Mouse (Mus musculus) embryonic facial prominence, embryonic 10.5 days (tissue): ENCODE results near the gene Rassf6. TPM values are rescaled to one million over a fixed set of nuclear protein-coding genes. Genes with fewer than 3 reads are reported as not detected.

Source experiments
- DNase-seq: peaks from one replicate; pipeline ENCODE4 v3.0.0-alpha.2; 2017; ENCODE audit warnings: low spot score
- H3K27ac ChIP-seq: fragments of 300-500 bp; sonication (generic); replicated peaks from 2 replicates; pipeline ENCODE4 v1.5.1; 2016; ENCODE audit warnings: mild to moderate bottlenecking
- H3K27me3 ChIP-seq: fragments of 300-500 bp; sonication (generic); replicated peaks from 2 replicates; pipeline ENCODE4 v1.6.1; 2016; ENCODE audit warnings: low read depth, mild to moderate bottlenecking; ENCODE audit not compliant: poor library complexity, severe bottlenecking
- H3K36me3 ChIP-seq: fragments of 300-500 bp; sonication (generic); replicated peaks from 2 replicates; pipeline ENCODE4 v1.6.1; 2016; ENCODE audit warnings: mild to moderate bottlenecking, moderate library complexity
- H3K4me1 ChIP-seq: fragments of 300-500 bp; sonication (generic); 2 replicates; pipeline ENCODE4 v1.6.1; 2016
- H3K4me3 ChIP-seq: fragments of 300-500 bp; sonication (generic); 2 replicates; pipeline ENCODE4 v1.5.1; 2016; ENCODE audit warnings: mild to moderate bottlenecking, moderate library complexity
- H3K9me3 ChIP-seq: fragments of 300-500 bp; sonication (generic); 2 replicates; pipeline ENCODE4 v1.6.1; 2016; ENCODE audit warnings: mild to moderate bottlenecking
- WGBS: fragments of 180-500 bp; shearing (Covaris S2); methylation state at CpG from one replicate; pipeline ENCODE4 v1.1.7; 2016; 5-methylcytosine and 5-hydroxymethylcytosine counted together
- polyA plus RNA-seq: library from polyadenylated mRNA; unstranded; fragments of >200 nt; fragmentation: Nextera tagmentation; extraction: Ambion mirVana; gene quantifications from 2 replicates; pipeline ENCODE4 v1.2.1, GENCODE M21; 2016

The Rassf6 gene
- polyA plus RNA-seq, 1 experiment from 2014 or later, result 0.30 TPM

DNA sequence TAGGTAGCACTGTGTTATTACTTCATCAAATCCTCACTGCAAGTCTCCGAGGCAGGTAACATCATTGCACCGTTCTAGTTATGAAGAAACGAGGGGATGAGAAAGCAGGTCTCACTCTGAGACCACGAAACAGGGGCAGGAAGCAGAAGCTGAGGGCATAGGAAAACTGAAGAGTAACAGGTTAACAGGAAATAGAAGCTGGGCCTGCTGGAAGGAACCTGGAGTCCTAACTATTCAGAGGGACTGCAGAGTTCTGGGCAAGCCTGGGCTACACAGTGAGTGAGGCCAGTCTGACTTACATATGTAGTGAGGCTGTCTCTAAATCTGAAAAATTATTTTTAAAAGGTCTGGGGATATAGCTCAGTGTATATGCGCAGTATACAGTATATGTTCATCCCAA lies 52.4 kb downstream of the Rassf6 start:
- Histone ChIP-seq H3K4me1 (no peaks in the 10 kb centered on the region), H3K9me3 (no peaks in the 10 kb centered on the region), H3K36me3 (no peaks in the 10 kb centered on the region), H3K27ac (no peak overlapping the region), H3K27me3 (0 out of 2 replicates have a peak, but pooled peaks cover 2% of the 10 kb centered on the region), H3K4me3 (no peak overlapping the region)
- no peak for DNase-seq
- 90% methylated on average over 5 of the region's 5 CpGs for WGBS

DNA sequence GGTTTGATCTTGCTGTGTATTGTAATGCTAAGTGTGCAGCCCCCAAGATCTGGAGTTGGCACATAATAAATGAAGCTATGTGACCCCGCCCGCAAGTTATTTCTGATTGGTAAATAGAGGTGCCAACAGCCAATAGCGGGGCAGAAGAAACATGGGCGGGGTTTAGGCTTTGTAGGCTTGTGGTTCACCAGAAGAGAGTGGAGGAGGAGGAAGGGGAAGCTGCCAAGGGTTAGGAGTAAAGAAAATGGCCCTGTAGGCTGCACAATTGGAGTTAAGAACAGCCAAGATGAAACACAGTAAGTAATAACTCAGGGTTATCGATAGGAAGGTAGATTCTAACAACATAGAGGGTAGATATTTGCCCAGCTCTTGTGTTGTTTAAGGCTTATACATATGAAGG lies 53.9 kb downstream of the Rassf6 start:
- 74% methylated on average over 5 of the region's 5 CpGs for WGBS
- Histone ChIP-seq H3K9me3 (no peaks in the 10 kb centered on the region), H3K4me1 (no peaks in the 10 kb centered on the region), H3K27ac (no peak overlapping the region), H3K4me3 (no peak overlapping the region), H3K36me3 (no peaks in the 10 kb centered on the region), H3K27me3 (0 out of 2 replicates have a peak, but pooled peaks cover 2% of the 10 kb centered on the region)
- no peak for DNase-seq

DNA sequence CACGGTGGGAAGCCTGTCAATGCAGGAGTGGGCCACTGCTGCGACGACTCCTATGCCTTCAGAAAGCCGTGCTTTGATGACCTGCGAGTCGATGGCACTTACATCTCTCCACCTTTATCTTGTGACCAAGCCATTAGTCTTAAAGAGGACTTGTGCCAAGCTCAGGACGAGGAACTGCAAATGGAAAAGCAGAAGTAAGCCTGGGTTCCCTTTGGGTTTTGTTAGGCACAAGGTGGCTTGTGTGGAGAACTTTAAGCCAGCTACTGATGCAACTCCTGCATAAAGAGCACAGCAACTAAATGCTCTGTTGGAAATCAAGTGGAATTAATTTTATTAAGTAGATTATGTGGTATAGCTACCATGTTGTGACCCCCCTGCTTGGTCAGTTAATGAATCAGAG lies 55.7 kb downstream of the Rassf6 start:
- Histone ChIP-seq H3K4me3 (no peak overlapping the region), H3K27ac (no peak overlapping the region), H3K9me3 (no peaks in the 10 kb centered on the region), H3K4me1 (no peaks in the 10 kb centered on the region), H3K36me3 (no peaks in the 10 kb centered on the region), H3K27me3 (0 out of 2 replicates have a peak, but pooled peaks cover 2% of the 10 kb centered on the region)
- WGBS, result 85% methylated on average over 7 of the region's 7 CpGs
- DNase-seq, result no peak

DNA sequence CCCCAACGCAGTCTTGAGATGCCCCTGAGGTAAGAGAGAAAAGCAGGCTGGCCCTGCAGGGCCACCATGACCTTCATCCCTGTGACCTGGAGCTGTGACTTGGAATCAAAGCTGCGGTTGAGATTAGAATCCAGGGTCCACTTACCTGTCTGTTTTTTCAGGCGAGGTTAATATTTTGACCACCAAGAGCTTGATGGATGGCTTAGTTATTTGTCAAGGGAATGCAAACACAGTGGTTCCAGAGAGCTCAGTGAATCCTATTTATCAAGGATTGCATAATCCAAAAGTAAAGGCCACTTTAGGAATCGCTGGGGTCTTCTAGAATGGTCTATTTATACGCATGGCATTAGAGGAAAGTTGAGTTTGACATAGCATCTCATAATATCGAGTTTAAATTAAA lies 58.3 kb downstream of the Rassf6 start:
- Histone ChIP-seq H3K4me3 (no peak overlapping the region), H3K9me3 (no peaks in the 10 kb centered on the region), H3K27ac (no peak overlapping the region), H3K36me3 (no peaks in the 10 kb centered on the region), H3K4me1 (no peaks in the 10 kb centered on the region), H3K27me3 (no peaks in the 10 kb centered on the region)
- no peak for DNase-seq
- 89% methylated on average over 6 of the region's 6 CpGs for WGBS

DNA sequence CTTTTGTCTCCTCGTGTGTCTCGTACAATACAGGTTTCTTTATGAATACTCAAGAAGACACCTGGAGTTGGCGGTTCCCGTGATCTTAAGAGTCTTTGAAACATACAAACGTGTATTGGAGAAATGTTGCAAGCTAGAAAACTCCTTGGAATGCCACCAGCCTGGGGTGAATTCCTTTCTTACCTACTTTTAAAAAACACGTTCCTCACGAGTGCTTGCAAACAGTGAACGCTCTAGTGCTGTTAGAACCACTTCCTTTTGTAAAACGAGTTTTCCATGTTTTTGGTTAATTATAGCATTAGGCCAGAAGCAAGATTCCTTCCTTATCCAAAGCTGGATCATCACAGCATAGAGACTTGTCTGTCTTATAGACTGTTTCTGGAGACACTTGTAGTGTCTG lies 60.9 kb downstream of the Rassf6 start:
- H3K4me3 ChIP-seq, result no peak overlapping the region
- H3K36me3 ChIP-seq, result no peaks in the 10 kb centered on the region
- no peaks in the 10 kb centered on the region for H3K27me3 ChIP-seq
- H3K4me1 ChIP-seq, result no peaks in the 10 kb centered on the region
- 89% methylated on average over 9 of the region's 9 CpGs for WGBS
- no peak for DNase-seq
- no peak overlapping the region for H3K27ac ChIP-seq
- no peaks in the 10 kb centered on the region for H3K9me3 ChIP-seq

DNA sequence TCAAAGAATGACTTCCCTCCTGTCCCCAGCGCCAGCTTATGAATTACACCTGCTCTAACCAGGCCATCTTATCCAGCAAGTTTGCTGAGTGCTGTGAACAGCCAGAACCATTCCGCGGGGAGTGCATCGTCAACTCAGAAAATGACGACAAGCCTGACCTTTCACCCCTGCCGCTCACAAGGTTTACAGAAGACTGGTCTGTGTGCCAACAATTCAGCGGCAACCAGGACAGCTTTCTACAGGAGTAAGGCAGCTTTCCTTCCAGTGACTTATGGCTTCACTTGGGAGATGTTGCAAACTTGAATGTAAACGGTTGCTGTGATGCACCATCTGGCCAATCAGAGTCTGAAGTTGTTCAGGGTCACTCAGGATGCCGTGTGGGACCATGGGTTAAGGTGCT lies 62.7 kb downstream of the Rassf6 start:
- Histone ChIP-seq H3K4me1 (no peaks in the 10 kb centered on the region), H3K4me3 (no peak overlapping the region), H3K9me3 (no peaks in the 10 kb centered on the region), H3K27me3 (no peaks in the 10 kb centered on the region), H3K27ac (no peak overlapping the region), H3K36me3 (no peaks in the 10 kb centered on the region)
- 80% methylated on average over 9 of the region's 9 CpGs for WGBS
- DNase-seq, result no peak

DNA sequence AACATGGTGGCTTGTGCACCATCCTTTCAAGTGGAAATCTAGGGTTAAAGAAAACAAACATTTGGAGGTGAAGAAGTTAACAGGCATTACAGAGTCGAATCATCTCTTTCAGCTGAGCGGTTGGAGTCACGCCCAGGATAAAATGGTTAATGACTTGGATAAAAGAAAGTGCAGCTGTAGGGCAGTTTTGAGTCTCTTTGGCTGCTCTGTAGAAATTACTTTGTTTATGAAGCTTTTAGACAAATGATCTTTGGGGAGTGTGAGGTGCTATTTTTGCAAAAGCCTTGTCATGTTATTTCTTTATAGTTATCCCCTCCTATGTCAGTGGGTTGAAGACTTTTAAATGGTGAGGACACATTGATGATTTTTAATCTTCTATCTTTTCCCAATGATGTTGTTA lies 69.2 kb downstream of the Rassf6 start:
- H3K27ac ChIP-seq, result no peak overlapping the region
- H3K27me3 ChIP-seq, result no peaks in the 10 kb centered on the region
- H3K4me3 ChIP-seq, result no peak overlapping the region
- no peaks in the 10 kb centered on the region for H3K36me3 ChIP-seq
- no peaks in the 10 kb centered on the region for H3K4me1 ChIP-seq
- WGBS, result 57% methylated on average over 3 of the region's 3 CpGs
- no peak for DNase-seq
- no peaks in the 10 kb centered on the region for H3K9me3 ChIP-seq

DNA sequence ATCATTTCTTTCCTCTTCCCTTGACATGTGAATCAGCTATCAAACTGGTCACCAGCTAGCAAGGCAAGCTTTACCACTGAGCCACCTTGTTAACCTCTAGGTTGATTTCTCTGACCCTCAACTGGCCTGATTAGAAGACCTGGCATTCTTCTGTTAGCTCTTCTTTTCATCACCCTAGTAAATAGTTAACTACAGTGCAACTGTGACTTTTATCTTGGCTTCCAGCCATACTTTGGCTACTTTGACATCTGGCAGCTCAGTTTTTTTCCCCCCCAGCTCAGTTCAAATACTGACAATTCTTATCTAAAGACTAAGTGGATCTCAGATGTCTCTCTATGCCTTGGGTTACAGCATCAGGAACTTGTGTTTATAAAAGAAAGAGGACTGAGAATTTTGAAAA lies 72.1 kb downstream of the Rassf6 start:
- H3K9me3 ChIP-seq, result no peaks in the 10 kb centered on the region
- H3K4me1 ChIP-seq, result no peaks in the 10 kb centered on the region
- no peak for DNase-seq
- no peaks in the 10 kb centered on the region for H3K27me3 ChIP-seq
- no peak overlapping the region for H3K4me3 ChIP-seq
- no peak overlapping the region for H3K27ac ChIP-seq
- H3K36me3 ChIP-seq, result no peaks in the 10 kb centered on the region

DNA sequence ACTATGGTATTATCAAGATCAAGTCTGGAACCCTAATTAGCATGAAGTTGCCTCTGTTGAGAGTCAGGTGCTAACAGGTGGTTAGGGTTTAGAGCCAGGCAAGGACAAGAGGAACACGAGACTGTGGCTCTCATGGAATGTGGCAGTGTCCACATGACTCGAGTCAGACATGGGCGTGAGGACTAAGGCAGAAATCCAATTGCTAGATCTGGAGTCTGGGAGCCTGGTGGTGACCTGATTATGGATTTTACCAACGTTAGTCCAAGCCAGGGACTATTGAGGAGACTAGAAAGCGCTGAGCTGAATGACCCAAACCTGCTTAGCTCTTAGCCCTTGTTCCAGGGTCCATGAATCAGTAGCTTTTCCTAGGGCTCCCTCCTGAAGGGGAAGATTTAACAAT lies 72.7 kb downstream of the Rassf6 start:
- Histone ChIP-seq H3K4me3 (no peak overlapping the region), H3K4me1 (no peaks in the 10 kb centered on the region), H3K9me3 (no peaks in the 10 kb centered on the region), H3K27me3 (no peaks in the 10 kb centered on the region), H3K36me3 (no peaks in the 10 kb centered on the region), H3K27ac (no peak overlapping the region)
- DNase-seq, result no peak
- 86% methylated on average over 5 of the region's 5 CpGs for WGBS

DNA sequence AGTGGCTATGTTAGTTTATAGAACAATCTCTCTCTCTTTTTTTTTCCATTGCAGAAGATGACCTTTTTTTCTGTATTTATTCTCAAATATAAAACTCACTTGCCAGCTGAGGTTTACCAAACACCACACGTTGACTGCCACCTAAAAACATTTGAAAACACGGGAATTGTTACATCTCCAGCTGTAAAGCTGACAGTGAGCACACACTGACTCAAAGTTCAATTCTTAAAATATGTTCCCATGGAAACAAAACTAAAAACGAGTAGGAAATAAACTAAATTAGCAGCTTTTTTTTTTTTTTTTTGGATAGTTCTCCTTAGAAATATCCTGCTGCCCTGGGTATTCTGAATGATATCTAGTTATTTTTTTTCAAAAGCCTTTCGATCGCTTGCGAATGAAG lies 75.3 kb downstream of the Rassf6 start:
- Histone ChIP-seq H3K9me3 (no peaks in the 10 kb centered on the region), H3K4me1 (no peaks in the 10 kb centered on the region), H3K27me3 (no peaks in the 10 kb centered on the region), H3K36me3 (no peaks in the 10 kb centered on the region), H3K4me3 (no peak overlapping the region), H3K27ac (no peak overlapping the region)
- 86% methylated on average over 6 of the region's 6 CpGs for WGBS
- DNase-seq, result no peak

DNA sequence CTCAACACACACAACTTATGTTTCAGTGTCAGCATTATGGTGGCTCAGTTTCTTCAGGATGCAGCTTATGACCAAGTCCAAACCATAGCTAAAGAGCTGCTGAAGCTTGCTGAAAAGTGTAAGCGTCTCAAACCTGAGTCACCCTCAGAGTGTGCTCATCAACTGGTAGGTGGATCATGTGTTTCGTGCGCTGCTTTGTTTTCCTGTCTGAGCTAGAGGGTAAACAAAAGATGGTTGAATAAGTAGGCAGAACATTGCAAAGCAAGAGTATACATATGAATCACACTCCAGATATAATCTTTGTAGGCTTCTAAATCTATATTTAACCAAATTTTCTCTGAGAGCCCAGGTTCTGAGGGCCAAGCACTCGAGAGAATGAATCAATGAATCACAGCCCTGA lies 76.3 kb downstream of the Rassf6 start:
- no peaks in the 10 kb centered on the region for H3K36me3 ChIP-seq
- WGBS, result 91% methylated on average over 4 of the region's 4 CpGs
- DNase-seq, result no peak
- H3K27me3 ChIP-seq, result no peaks in the 10 kb centered on the region
- no peak overlapping the region for H3K4me3 ChIP-seq
- H3K27ac ChIP-seq, result no peak overlapping the region
- H3K9me3 ChIP-seq, result no peaks in the 10 kb centered on the region
- H3K4me1 ChIP-seq, result no peaks in the 10 kb centered on the region

DNA sequence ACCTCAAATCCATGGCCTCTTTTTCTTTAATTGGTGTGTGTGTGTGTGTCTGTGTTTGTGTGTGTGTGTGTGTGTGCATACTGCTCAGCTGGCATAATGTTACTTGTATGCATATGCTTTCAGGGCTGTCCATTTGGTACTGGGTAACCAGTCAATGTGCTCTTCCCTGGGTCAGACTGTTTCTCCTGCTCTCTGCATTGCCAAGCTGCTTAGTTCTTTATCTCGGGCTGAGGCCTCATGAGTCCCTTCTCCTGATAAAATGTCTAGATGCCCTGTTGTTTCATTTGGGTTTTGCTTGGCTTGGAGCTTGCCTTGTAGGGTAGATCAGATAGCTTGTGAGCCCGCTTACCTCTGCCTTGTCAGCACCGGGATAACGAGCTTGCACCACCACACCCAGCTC lies 77.6 kb downstream of the Rassf6 start:
- H3K36me3 ChIP-seq, result no peaks in the 10 kb centered on the region
- H3K9me3 ChIP-seq, result no peaks in the 10 kb centered on the region
- 85% methylated on average over 4 of the region's 4 CpGs for WGBS
- no peaks in the 10 kb centered on the region for H3K27me3 ChIP-seq
- H3K4me3 ChIP-seq, result no peak overlapping the region
- no peaks in the 10 kb centered on the region for H3K4me1 ChIP-seq
- no peak overlapping the region for H3K27ac ChIP-seq
- no peak for DNase-seq

DNA sequence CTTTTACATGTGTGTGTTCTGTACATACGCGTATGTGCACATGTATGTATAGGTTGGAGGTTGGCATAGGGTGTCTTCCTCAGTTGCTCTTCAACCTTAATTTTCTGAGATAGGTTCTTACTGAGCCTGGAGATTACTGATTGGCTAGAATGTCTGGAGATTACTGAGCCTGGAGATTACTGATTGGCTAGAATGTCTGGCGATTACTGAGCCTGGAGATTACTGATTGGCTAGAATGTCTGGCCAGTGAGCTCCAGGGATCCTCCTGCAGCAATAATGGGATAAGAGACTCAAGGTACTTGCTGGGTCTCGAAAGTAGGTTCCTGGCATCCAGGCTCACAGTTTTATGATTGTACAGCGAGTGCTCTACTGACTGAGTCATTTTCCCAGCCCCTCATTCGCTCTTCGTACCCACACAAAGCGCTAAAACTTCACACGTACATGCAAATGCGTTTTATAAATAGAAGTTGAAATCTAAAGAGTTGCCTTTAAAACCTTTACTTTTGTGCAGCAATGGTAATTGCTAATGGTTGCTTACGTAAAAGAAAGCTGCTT lies 78.7 kb downstream of the Rassf6 start:
- Histone ChIP-seq H3K4me1 (no peaks in the 10 kb centered on the region), H3K36me3 (no peaks in the 10 kb centered on the region), H3K27ac (no peak overlapping the region), H3K27me3 (no peaks in the 10 kb centered on the region), H3K4me3 (no peak overlapping the region), H3K9me3 (no peaks in the 10 kb centered on the region)
- WGBS, result 93% methylated on average over 11 of the region's 11 CpGs
- DNase-seq, result no peak

DNA sequence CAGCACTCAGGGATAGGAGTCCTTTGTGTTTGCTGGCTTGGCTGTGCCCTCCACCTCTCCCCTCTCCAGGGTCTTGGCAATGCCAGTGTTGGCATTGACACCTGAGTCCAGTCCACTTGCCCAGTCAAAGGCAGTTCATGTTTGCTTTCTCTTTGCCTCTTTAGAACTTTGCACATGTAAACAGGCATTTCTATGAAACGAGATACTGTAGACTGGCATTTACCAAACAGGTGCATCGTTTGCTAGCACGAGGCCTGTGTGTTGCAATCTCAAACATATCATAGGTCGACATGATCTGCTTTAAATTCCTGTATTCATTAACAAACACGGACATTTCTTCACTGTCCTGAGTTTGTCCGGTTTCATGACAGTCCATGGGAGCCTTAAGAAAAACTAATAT lies 79.7 kb downstream of the Rassf6 start, which contains the start of gene 5830473C10Rik:
Gene 5830473C10Rik (plus strand): TSS at position 365 of the 400 bp plus-strand sequence.
- Histone ChIP-seq H3K27ac (no peak within 1 kb of the TSS), H3K36me3 (no peaks in the 10 kb centered on the region), H3K4me1 (no peaks in the 10 kb centered on the region), H3K27me3 (no peaks in the 10 kb centered on the region), H3K4me3 (no peak within 1 kb of the TSS), H3K9me3 (no peaks in the 10 kb centered on the region)
- no peak for DNase-seq
- 91% methylated on average over 6 of the region's 6 CpGs for WGBS
